Mouse (Mus musculus): ENCODE data around the gene Dlst. TPM values are rescaled to one million over a fixed set of nuclear protein-coding genes. Genes with fewer than 3 reads are reported as not detected.

Dlst gene
- polyA plus RNA-seq, 1 experiment from 2014 or later = 108 TPM

DNA sequence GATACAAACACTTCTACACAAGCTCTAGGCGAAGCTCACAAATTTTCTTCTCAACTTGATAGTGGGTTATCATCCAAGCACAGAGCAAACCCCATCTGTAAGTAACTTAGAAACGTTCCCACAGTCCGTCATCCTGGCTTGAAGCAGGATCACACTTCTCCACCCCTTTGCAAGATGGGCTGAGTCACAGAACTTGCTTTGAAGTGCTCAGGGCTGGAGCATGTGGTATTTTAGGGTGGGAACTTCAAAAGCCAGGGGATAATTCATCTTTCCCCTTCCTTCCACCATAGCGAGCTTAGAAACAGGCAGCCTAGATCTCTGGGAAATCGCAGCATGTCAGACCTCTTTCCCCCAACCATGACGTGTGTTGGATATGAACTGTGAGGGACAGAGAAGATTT is 45.7 kb downstream of the Dlst start:
- Histone ChIP-seq H3K27ac (no peak overlapping the region), H3K9ac (no peak overlapping the region), H3K4me1 (peaks cover 20% of the 10 kb centered on the region), H3K9me3 (no peaks in the 10 kb centered on the region), H3K4me2 (no peak overlapping the region), H3K4me3 (no peak overlapping the region), H3K36me3 (no peaks in the 10 kb centered on the region), H3K27me3 (no peaks in the 10 kb centered on the region; the same call in 1 of the 2 replicates)
- 14% methylated on average over 6 of the region's 6 CpGs for WGBS
- no peak for ATAC-seq (ENCODE audit: borderline replicate concordance, extremely low read depth, low FRiP score, low TSS enrichment)

GRCm38 (mm10) chr12:85157797-85158460 is 47.3 kb downstream of the Dlst start:
- no peak for ATAC-seq (ENCODE audit: borderline replicate concordance, extremely low read depth, low FRiP score, low TSS enrichment)
- 82% methylated on average over 14 of the region's 14 CpGs for WGBS
- no peak overlapping the region for H3K4me2 ChIP-seq

GRCm38 (mm10) chr12:85158801-85159200 is 48.2 kb downstream of the Dlst start:
- no peak overlapping the region for H3K4me3 ChIP-seq
- peaks cover 19% of the 10 kb centered on the region for H3K4me1 ChIP-seq
- ATAC-seq (ENCODE audit: borderline replicate concordance, extremely low read depth, low FRiP score, low TSS enrichment) = no peak
- no peaks in the 10 kb centered on the region for H3K27me3 ChIP-seq
- WGBS = 75% methylated on average over 8 of the region's 8 CpGs
- no peak overlapping the region for H3K4me2 ChIP-seq
- H3K9ac ChIP-seq = no peak overlapping the region
- no peaks in the 10 kb centered on the region for H3K9me3 ChIP-seq
- H3K27ac ChIP-seq = no peak overlapping the region
- no peaks in the 10 kb centered on the region for H3K36me3 ChIP-seq

More at GRCm38 (mm10) chr12:85157797-85158460, 47.3 kb downstream of the Dlst start:
- H3K4me3 ChIP-seq = no peak overlapping the region
- no peaks in the 10 kb centered on the region for H3K36me3 ChIP-seq
- H3K27me3 ChIP-seq = no peaks in the 10 kb centered on the region
- no peak overlapping the region for H3K9ac ChIP-seq
- H3K27ac ChIP-seq = no peak overlapping the region
- H3K4me1 ChIP-seq = peaks cover 19% of the 10 kb centered on the region
- H3K9me3 ChIP-seq = no peaks in the 10 kb centered on the region

GRCm38 (mm10) chr12:85159592-85159991 is 49.0 kb downstream of the Dlst start:
- Histone ChIP-seq H3K4me3 (no peak overlapping the region), H3K4me2 (no peak overlapping the region), H3K9ac (no peak overlapping the region), H3K27me3 (no peaks in the 10 kb centered on the region), H3K27ac (no peak overlapping the region), H3K36me3 (no peaks in the 10 kb centered on the region), H3K4me1 (peaks cover 19% of the 10 kb centered on the region), H3K9me3 (no peaks in the 10 kb centered on the region)
- no peak for ATAC-seq (ENCODE audit: borderline replicate concordance, extremely low read depth, low FRiP score, low TSS enrichment)
- WGBS = 61% methylated on average over 5 of the region's 5 CpGs

DNA sequence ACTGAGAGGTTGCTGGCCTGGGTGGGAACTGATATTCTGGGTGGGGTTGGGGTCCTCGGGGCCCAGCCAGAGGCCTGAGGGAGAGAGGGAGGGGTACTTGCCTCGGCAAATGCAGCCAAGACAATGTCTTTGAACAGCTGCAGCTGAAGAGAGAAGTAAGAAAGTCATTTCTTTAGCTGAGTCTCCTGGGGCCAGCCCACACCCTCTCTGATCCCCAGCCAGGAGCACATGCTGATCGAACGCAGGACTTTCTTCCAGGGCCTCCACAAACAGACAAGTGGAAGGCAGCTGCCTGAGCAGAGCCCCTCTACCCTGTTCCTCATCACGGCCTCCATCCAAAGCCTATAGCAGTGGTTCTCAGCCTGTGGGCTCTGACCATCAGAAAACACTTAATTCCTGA is 54.4 kb downstream of the Dlst start:
- H3K27me3 ChIP-seq = no peaks in the 10 kb centered on the region
- no peak for ATAC-seq (ENCODE audit: borderline replicate concordance, extremely low read depth, low FRiP score, low TSS enrichment)
- no peak overlapping the region for H3K4me2 ChIP-seq
- H3K4me3 ChIP-seq = no peak overlapping the region
- no peaks in the 10 kb centered on the region for H3K9me3 ChIP-seq
- 79% methylated on average over 5 of the region's 5 CpGs for WGBS
- no peak overlapping the region for H3K27ac ChIP-seq
- no peaks in the 10 kb centered on the region for H3K36me3 ChIP-seq
- H3K4me1 ChIP-seq = peaks cover 7% of the 10 kb centered on the region
- no peak overlapping the region for H3K9ac ChIP-seq

GRCm38 (mm10) chr12:85166631-85167030 is 56.0 kb downstream of the Dlst start:
- Histone ChIP-seq H3K9ac (no peak overlapping the region), H3K9me3 (no peaks in the 10 kb centered on the region), H3K4me2 (no peak overlapping the region), H3K27me3 (no peaks in the 10 kb centered on the region), H3K27ac (no peak overlapping the region), H3K4me3 (no peak overlapping the region), H3K36me3 (no peaks in the 10 kb centered on the region), H3K4me1 (peaks cover 10% of the 10 kb centered on the region)
- ATAC-seq (ENCODE audit: borderline replicate concordance, extremely low read depth, low FRiP score, low TSS enrichment) = no peak
- 87% methylated on average over 9 of the region's 9 CpGs for WGBS

GRCm38 (mm10) chr12:85169117-85169858 is 58.7 kb downstream of the Dlst start:
- Histone ChIP-seq H3K4me3 (no peak overlapping the region), H3K27me3 (no peaks in the 10 kb centered on the region), H3K27ac (no peak overlapping the region), H3K4me2 (peak overlapping the region; percentile 22; the same call in 1 of the 2 replicates), H3K9me3 (no peaks in the 10 kb centered on the region), H3K9ac (no peak overlapping the region), H3K4me1 (peaks cover 31% of the 10 kb centered on the region), H3K36me3 (no peaks in the 10 kb centered on the region)
- ATAC-seq (ENCODE audit: borderline replicate concordance, extremely low read depth, low FRiP score, low TSS enrichment) = peak; percentile 65; the same call in 1 of the 2 replicates
- WGBS = 31% methylated on average over 27 of the region's 27 CpGs

DNA sequence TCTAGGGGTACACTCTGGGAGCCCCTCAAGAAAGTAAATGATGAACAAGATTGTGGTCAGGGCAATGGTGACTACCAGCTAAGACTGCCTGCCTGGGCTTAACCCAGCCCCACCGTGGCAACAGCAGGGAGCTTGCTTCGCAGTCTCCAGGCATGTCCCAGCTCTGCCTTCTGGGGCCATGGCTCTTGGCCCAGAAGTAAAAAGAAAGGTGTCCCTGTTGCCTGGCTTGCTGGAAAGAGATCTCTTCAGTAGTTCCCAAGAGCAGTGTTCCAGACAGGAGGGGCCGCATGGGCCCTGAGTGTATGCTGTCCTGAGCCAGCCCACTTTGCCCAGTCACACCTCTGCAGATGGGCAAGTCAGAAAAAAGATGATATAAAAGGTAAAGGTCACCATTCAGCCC is 59.2 kb downstream of the Dlst start:
- Histone ChIP-seq H3K27me3 (no peaks in the 10 kb centered on the region), H3K36me3 (no peaks in the 10 kb centered on the region), H3K9me3 (no peaks in the 10 kb centered on the region), H3K4me3 (no peak overlapping the region), H3K4me2 (peak overlapping the region; percentile 22; the same call in 1 of the 2 replicates), H3K27ac (no peak overlapping the region), H3K9ac (no peak overlapping the region), H3K4me1 (peaks cover 37% of the 10 kb centered on the region)
- WGBS = 52% methylated on average over 3 of the region's 3 CpGs
- 0 out of 2 replicates have a peak, but pooled peaks have one; percentile 6 for ATAC-seq (ENCODE audit: borderline replicate concordance, extremely low read depth, low FRiP score, low TSS enrichment)

DNA sequence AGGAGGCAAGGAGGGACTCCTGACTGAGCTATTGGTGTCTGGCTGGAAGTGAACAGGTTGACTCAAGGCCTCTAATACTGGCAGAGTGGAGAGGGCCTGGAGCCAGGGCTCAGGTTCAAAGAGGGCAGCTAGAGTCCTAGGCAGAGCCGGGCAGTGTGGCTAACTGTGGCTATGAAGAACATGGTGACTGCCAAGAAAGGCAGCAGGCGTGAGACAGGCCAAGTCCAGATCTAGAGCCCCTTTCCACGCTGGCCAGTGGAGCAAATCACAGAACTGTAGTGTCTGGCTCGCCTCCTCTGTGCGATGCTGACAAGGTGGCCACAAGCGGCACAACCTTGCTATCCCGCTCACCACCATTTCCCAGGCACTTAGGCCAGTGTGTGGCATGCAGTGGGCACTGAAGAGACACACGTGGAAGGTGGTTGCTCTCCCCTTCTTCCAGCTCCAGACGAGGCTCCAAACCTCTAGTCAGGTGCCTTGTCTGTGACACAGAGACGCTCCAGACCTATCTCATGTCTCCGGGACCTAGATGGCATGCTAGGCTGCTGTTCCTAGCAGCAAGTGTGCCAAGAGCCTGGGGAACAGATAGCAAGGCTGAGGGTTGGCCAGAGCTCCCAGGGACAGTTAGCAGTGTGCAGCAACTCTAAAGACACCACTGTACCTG is 59.8 kb downstream of the Dlst start:
- Histone ChIP-seq H3K36me3 (no peaks in the 10 kb centered on the region), H3K27ac (no peak overlapping the region), H3K9ac (no peak overlapping the region), H3K4me1 (peaks cover 42% of the 10 kb centered on the region), H3K4me2 (no peak overlapping the region), H3K4me3 (no peak overlapping the region), H3K27me3 (no peaks in the 10 kb centered on the region), H3K9me3 (no peaks in the 10 kb centered on the region)
- no peak for ATAC-seq (ENCODE audit: borderline replicate concordance, extremely low read depth, low FRiP score, low TSS enrichment)
- WGBS = 78% methylated on average over 11 of the region's 11 CpGs

- Histone ChIP-seq H3K27me3 (no peaks in the 10 kb centered on the region), H3K36me3 (no peaks in the 10 kb centered on the region), H3K4me3 (no peak overlapping the region), H3K4me1 (peaks cover 47% of the 10 kb centered on the region), H3K9me3 (no peaks in the 10 kb centered on the region), H3K9ac (no peak overlapping the region), H3K27ac (no peak overlapping the region), H3K4me2 (no peak overlapping the region)
- WGBS = 62% methylated on average over 3 of the region's 3 CpGs
- ATAC-seq (ENCODE audit: borderline replicate concordance, extremely low read depth, low FRiP score, low TSS enrichment) = no peak
Observed at GRCm38 (mm10) chr12:85170948-85171307, 60.3 kb downstream of the Dlst start.

- no peaks in the 10 kb centered on the region for H3K36me3 ChIP-seq
- H3K27me3 ChIP-seq = no peaks in the 10 kb centered on the region
- no peak for ATAC-seq (ENCODE audit: borderline replicate concordance, extremely low read depth, low FRiP score, low TSS enrichment)
- no peak overlapping the region for H3K4me3 ChIP-seq
- 0 out of 2 replicates have a peak overlapping the region, but pooled peaks have one; percentile 80 for H3K4me2 ChIP-seq
- peaks cover 65% of the 10 kb centered on the region for H3K4me1 ChIP-seq
- 43% methylated on average over 7 of the region's 7 CpGs for WGBS
- no peak overlapping the region for H3K9ac ChIP-seq
- no peak overlapping the region for H3K27ac ChIP-seq
- no peaks in the 10 kb centered on the region for H3K9me3 ChIP-seq
Observed at GRCm38 (mm10) chr12:85174016-85174415, 63.4 kb downstream of the Dlst start.
